Mouse (Mus musculus): ENCODE results near the gene Ddx49.

Gene Ddx49
- long read RNA-seq, experiment 1, transcript Ddx49-201 (13 exons, 2,137 nt): major isoform, 32 of 38 reads
- long read RNA-seq, experiment 1, partial matches to known transcripts: 1 of 38 reads
- long read RNA-seq, experiment 1, other reads (novel, unspliced or antisense): 5 of 38 reads
- long read RNA-seq, experiment 2, transcript Ddx49-201 (13 exons, 2,137 nt): major isoform, 27 of 32 reads
- long read RNA-seq, experiment 2, partial matches to known transcripts: 2 of 32 reads
- long read RNA-seq, experiment 2, other reads (novel, unspliced or antisense): 1 of 32 reads

GRCm38 (mm10) chr8:70302358-70302890 is at the start of gene Ddx49, which contains the start of gene Cope:
TSS of gene Ddx49 (minus strand) at chr8:70302489.
TSS of gene Cope (plus strand) at chr8:70302518.
- intact Hi-C loops (cut with DNase I): loop anchor here (5.0 kb wide), 1 partner anchor 70 kb away; the partner anchor contains the start of genes Armc6 and Sugp2

- intact Hi-C loops (cut with DNase I): no loop called here
Measured at GRCm38 (mm10) chr8:70352000-70352384, 49.7 kb upstream of the Ddx49 start.

GRCm38 (mm10) chr8:70351035-70351999 is 49.0 kb upstream of the Ddx49 start:
- intact Hi-C loops (cut with DNase I): no loop called here

GRCm38 (mm10) chr8:70347860-70348420 is 45.7 kb upstream of the Ddx49 start:
- intact Hi-C loops (cut with DNase I): no loop called here

- intact Hi-C loops (cut with DNase I): no loop called here
Measured at GRCm38 (mm10) chr8:70347443-70347842, 45.2 kb upstream of the Ddx49 start.

- intact Hi-C loops (cut with DNase I): no loop called here
Measured at GRCm38 (mm10) chr8:70344279-70344678, 42.0 kb upstream of the Ddx49 start.

- intact Hi-C loops (cut with DNase I): no loop called here
Measured at GRCm38 (mm10) chr8:70343696-70344095, 41.4 kb upstream of the Ddx49 start.

GRCm38 (mm10) chr8:70343076-70343475 is 40.8 kb upstream of the Ddx49 start:
- intact Hi-C loops (cut with DNase I): no loop called here

- intact Hi-C loops (cut with DNase I): no loop called here
Measured at GRCm38 (mm10) chr8:70342007-70342406, 39.7 kb upstream of the Ddx49 start.

- intact Hi-C loops (cut with DNase I): no loop called here
Measured at GRCm38 (mm10) chr8:70340659-70341058, 38.4 kb upstream of the Ddx49 start.

GRCm38 (mm10) chr8:70338931-70339330 is 36.6 kb upstream of the Ddx49 start:
- intact Hi-C loops (cut with DNase I): no loop called here

- intact Hi-C loops (cut with DNase I): no loop called here
Measured at GRCm38 (mm10) chr8:70332878-70333202, 30.6 kb upstream of the Ddx49 start.

GRCm38 (mm10) chr8:70332070-70332877 is 30.0 kb upstream of the Ddx49 start:
- intact Hi-C loops (cut with DNase I): no loop called here

- intact Hi-C loops (cut with DNase I): no loop called here
Measured at GRCm38 (mm10) chr8:70331526-70331925, 29.2 kb upstream of the Ddx49 start.

GRCm38 (mm10) chr8:70330741-70331364 is 28.6 kb upstream of the Ddx49 start:
- intact Hi-C loops (cut with DNase I): no loop called here

- intact Hi-C loops (cut with DNase I): no loop called here
Measured at GRCm38 (mm10) chr8:70329835-70330740, 27.8 kb upstream of the Ddx49 start.

GRCm38 (mm10) chr8:70329124-70329834 is 27.0 kb upstream of the Ddx49 start, which contains the start of gene Gdf1:
TSS of gene Gdf1 (plus strand) at chr8:70329817.
- intact Hi-C loops (cut with DNase I): no loop called here

- intact Hi-C loops (cut with DNase I): no loop called here
Measured at GRCm38 (mm10) chr8:70327512-70327911, 25.2 kb upstream of the Ddx49 start.

- intact Hi-C loops (cut with DNase I): no loop called here
Measured at GRCm38 (mm10) chr8:70323716-70324115, 21.4 kb upstream of the Ddx49 start.
